Mouse (Mus musculus) forebrain, embryonic 15.5 days (tissue): Measurements from ENCODE around the gene Ecm1. TPM values are rescaled to one million over a fixed set of nuclear protein-coding genes. Genes with fewer than 3 reads are reported as not detected.

Source experiments
- ATAC-seq: fragments of 200-750 bp; cut with Nextera tagmentation; replicated peaks from 2 replicates; pipeline ENCODE4 v1.8.0; 2017; ENCODE audit warnings: mild to moderate bottlenecking, moderate TSS enrichment, moderate library complexity
- H3K27ac ChIP-seq: fragments of 300-500 bp; sonication (generic); replicated peaks from 2 replicates; pipeline ENCODE4 v1.5.1; 2015; ENCODE audit warnings: mild to moderate bottlenecking, inconsistent platforms
- H3K27me3 ChIP-seq: fragments of 300-500 bp; sonication (generic); 2 replicates; pipeline ENCODE4 v1.6.1; 2015; ENCODE audit warnings: inconsistent platforms
- H3K36me3 ChIP-seq: fragments of 300-500 bp; sonication (generic); 2 replicates; pipeline ENCODE4 v1.6.1; 2015; ENCODE audit warnings: mild to moderate bottlenecking, inconsistent platforms
- H3K4me1 ChIP-seq: fragments of 300-500 bp; sonication (generic); 2 replicates; pipeline ENCODE4 v1.6.1; 2015; ENCODE audit warnings: inconsistent platforms
- H3K4me2 ChIP-seq: fragments of 300-500 bp; sonication (generic); replicated peaks from 2 replicates; pipeline ENCODE4 v1.6.1; 2015; ENCODE audit warnings: mild to moderate bottlenecking, inconsistent platforms
- H3K4me3 ChIP-seq: fragments of 300-500 bp; sonication (generic); 2 replicates; pipeline ENCODE4 v1.5.1; 2015; ENCODE audit warnings: mild to moderate bottlenecking, inconsistent platforms
- H3K9ac ChIP-seq: fragments of 300-500 bp; sonication (generic); replicated peaks from 2 replicates; pipeline ENCODE4 v1.6.1; 2015; ENCODE audit warnings: mild to moderate bottlenecking, inconsistent platforms
- H3K9me3 ChIP-seq: fragments of 300-500 bp; sonication (generic); 2 replicates; pipeline ENCODE4 v1.6.1; 2016; ENCODE audit warnings: inconsistent platforms
- WGBS: fragments of 180-500 bp; shearing (Covaris S2); methylation state at CpG from one replicate; pipeline ENCODE4 v1.1.7; 2015; ENCODE audit warnings: mixed read lengths; 5-methylcytosine and 5-hydroxymethylcytosine counted together
- polyA plus RNA-seq: library from polyadenylated mRNA; unstranded; fragments of >200 nt; fragmentation: Nextera tagmentation; extraction: Ambion mirVana; gene quantifications from 2 replicates; pipeline ENCODE4 v1.2.1, GENCODE M21; 2015

Gene Ecm1
- polyA plus RNA-seq, 1 experiment from 2014 or later, result 8.7 TPM

- H3K4me2 ChIP-seq, result no peak overlapping the region
- peaks cover 46% of the 10 kb centered on the region for H3K36me3 ChIP-seq
- ATAC-seq, result no peak
- H3K4me3 ChIP-seq, result no peak overlapping the region
- H3K4me1 ChIP-seq, result peaks cover 6% of the 10 kb centered on the region
- H3K27me3 ChIP-seq, result no peaks in the 10 kb centered on the region
- H3K9me3 ChIP-seq, result no peaks in the 10 kb centered on the region
- H3K27ac ChIP-seq, result no peak overlapping the region
- no peak overlapping the region for H3K9ac ChIP-seq
- WGBS, result 87% methylated on average over 3 of the region's 3 CpGs
These were observed 13.6 kb upstream of the Ecm1 start for GRCm38 (mm10) chr3:95752935-95753334.

GRCm38 (mm10) chr3:95740406-95740805 is 1.0 kb upstream of the Ecm1 start:
- 86% methylated on average over 8 of the region's 8 CpGs for WGBS
- no peak for ATAC-seq
- H3K36me3 ChIP-seq, result peaks cover 48% of the 10 kb centered on the region

GRCm38 (mm10) chr3:95735071-95735670 is 4.2 kb downstream of the Ecm1 start:
- Histone ChIP-seq H3K9ac (no peak overlapping the region), H3K36me3 (peaks cover 11% of the 10 kb centered on the region), H3K4me3 (no peak overlapping the region), H3K9me3 (no peaks in the 10 kb centered on the region), H3K4me2 (no peak overlapping the region), H3K27me3 (no peaks in the 10 kb centered on the region), H3K27ac (no peak overlapping the region), H3K4me1 (no peaks in the 10 kb centered on the region)
- ATAC-seq, result no peak
- WGBS, result 91% methylated on average over 12 of the region's 12 CpGs

More at GRCm38 (mm10) chr3:95740406-95740805, 1.0 kb upstream of the Ecm1 start:
- Histone ChIP-seq H3K9me3 (no peaks in the 10 kb centered on the region), H3K27ac (no peak overlapping the region), H3K4me1 (no peaks in the 10 kb centered on the region), H3K27me3 (no peaks in the 10 kb centered on the region), H3K4me2 (no peak overlapping the region), H3K4me3 (no peak overlapping the region), H3K9ac (no peak overlapping the region)

GRCm38 (mm10) chr3:95734092-95734702 is 5.2 kb downstream of the Ecm1 start:
- 76% methylated on average over 13 of the region's 13 CpGs for WGBS
- ATAC-seq, result no peak

GRCm38 (mm10) chr3:95732744-95733521 is 6.4 kb downstream of the Ecm1 start:
- no peaks in the 10 kb centered on the region for H3K27me3 ChIP-seq
- WGBS, result 84% methylated on average over 11 of the region's 11 CpGs
- H3K4me1 ChIP-seq, result no peaks in the 10 kb centered on the region
- H3K36me3 ChIP-seq, result peaks cover 3% of the 10 kb centered on the region; the same call in 1 of the 2 replicates
- H3K27ac ChIP-seq, result no peak overlapping the region
- H3K9me3 ChIP-seq, result no peaks in the 10 kb centered on the region
- H3K4me2 ChIP-seq, result no peak overlapping the region
- ATAC-seq, result no peak
- H3K4me3 ChIP-seq, result no peak overlapping the region
- H3K9ac ChIP-seq, result no peak overlapping the region

More at GRCm38 (mm10) chr3:95734092-95734702, 5.2 kb downstream of the Ecm1 start:
- Histone ChIP-seq H3K4me1 (no peaks in the 10 kb centered on the region), H3K27me3 (no peaks in the 10 kb centered on the region), H3K9ac (no peak overlapping the region), H3K9me3 (no peaks in the 10 kb centered on the region), H3K27ac (no peak overlapping the region), H3K4me3 (no peak overlapping the region), H3K36me3 (peaks cover 3% of the 10 kb centered on the region; the same call in 1 of the 2 replicates), H3K4me2 (no peak overlapping the region)

GRCm38 (mm10) chr3:95732297-95732696 is 7.1 kb downstream of the Ecm1 start:
- peaks cover 3% of the 10 kb centered on the region; the same call in 1 of the 2 replicates for H3K36me3 ChIP-seq
- no peak overlapping the region for H3K4me2 ChIP-seq
- H3K9ac ChIP-seq, result no peak overlapping the region
- no peak overlapping the region for H3K4me3 ChIP-seq
- 95% methylated on average over 9 of the region's 9 CpGs for WGBS
- no peaks in the 10 kb centered on the region for H3K4me1 ChIP-seq
- H3K9me3 ChIP-seq, result no peaks in the 10 kb centered on the region
- no peak for ATAC-seq
- H3K27me3 ChIP-seq, result no peaks in the 10 kb centered on the region
- H3K27ac ChIP-seq, result no peak overlapping the region

- Histone ChIP-seq H3K4me1 (no peaks in the 10 kb centered on the region), H3K9me3 (no peaks in the 10 kb centered on the region), H3K4me2 (no peak overlapping the region), H3K4me3 (no peak overlapping the region), H3K9ac (no peak overlapping the region), H3K27ac (no peak overlapping the region), H3K27me3 (no peaks in the 10 kb centered on the region), H3K36me3 (peaks cover 3% of the 10 kb centered on the region; the same call in 1 of the 2 replicates)
- WGBS, result 89% methylated on average over 4 of the region's 4 CpGs
- no peak for ATAC-seq
These were observed 7.6 kb downstream of the Ecm1 start for GRCm38 (mm10) chr3:95731802-95732201.

GRCm38 (mm10) chr3:95730431-95730830 is 8.9 kb downstream of the Ecm1 start:
- WGBS, result 87% methylated on average over 7 of the region's 7 CpGs
- Histone ChIP-seq H3K36me3 (peaks cover 3% of the 10 kb centered on the region; the same call in 1 of the 2 replicates), H3K4me1 (no peaks in the 10 kb centered on the region), H3K9ac (no peak overlapping the region), H3K27me3 (no peaks in the 10 kb centered on the region), H3K4me2 (no peak overlapping the region), H3K9me3 (no peaks in the 10 kb centered on the region), H3K27ac (no peak overlapping the region), H3K4me3 (no peak overlapping the region)
- no peak for ATAC-seq

- 71% methylated on average over 2 of the region's 2 CpGs for WGBS
These were observed 10.5 kb downstream of the Ecm1 start for GRCm38 (mm10) chr3:95728906-95729305.

GRCm38 (mm10) chr3:95726696-95727358 is 12.5 kb downstream of the Ecm1 start:
- no peak overlapping the region for H3K4me3 ChIP-seq
- no peak for ATAC-seq
- H3K4me1 ChIP-seq, result no peaks in the 10 kb centered on the region
- no peak overlapping the region for H3K9ac ChIP-seq
- no peak overlapping the region for H3K27ac ChIP-seq
- 67% methylated on average over 7 of the region's 7 CpGs for WGBS
- no peaks in the 10 kb centered on the region for H3K9me3 ChIP-seq
- H3K27me3 ChIP-seq, result no peaks in the 10 kb centered on the region
- H3K4me2 ChIP-seq, result no peak overlapping the region
- no peaks in the 10 kb centered on the region for H3K36me3 ChIP-seq

More at GRCm38 (mm10) chr3:95728906-95729305, 10.5 kb downstream of the Ecm1 start:
- Histone ChIP-seq H3K9me3 (no peaks in the 10 kb centered on the region), H3K4me3 (no peak overlapping the region), H3K27me3 (no peaks in the 10 kb centered on the region), H3K36me3 (no peaks in the 10 kb centered on the region), H3K4me2 (no peak overlapping the region), H3K9ac (no peak overlapping the region), H3K4me1 (no peaks in the 10 kb centered on the region), H3K27ac (no peak overlapping the region)
- no peak for ATAC-seq

GRCm38 (mm10) chr3:95725863-95726262 is 13.5 kb downstream of the Ecm1 start:
- H3K4me3 ChIP-seq, result no peak overlapping the region
- H3K9ac ChIP-seq, result no peak overlapping the region
- no peak for ATAC-seq
- H3K27me3 ChIP-seq, result no peaks in the 10 kb centered on the region
- H3K4me1 ChIP-seq, result no peaks in the 10 kb centered on the region
- no peaks in the 10 kb centered on the region for H3K9me3 ChIP-seq
- H3K36me3 ChIP-seq, result no peaks in the 10 kb centered on the region
- 87% methylated on average over 7 of the region's 7 CpGs for WGBS
- no peak overlapping the region for H3K27ac ChIP-seq
- no peak overlapping the region for H3K4me2 ChIP-seq

- H3K9ac ChIP-seq, result no peak overlapping the region
- no peaks in the 10 kb centered on the region for H3K36me3 ChIP-seq
- WGBS, result 90% methylated on average over 3 of the region's 3 CpGs
These were observed 17.0 kb downstream of the Ecm1 start for GRCm38 (mm10) chr3:95722386-95722785.

More at GRCm38 (mm10) chr3:95722386-95722785, 17.0 kb downstream of the Ecm1 start:
- Histone ChIP-seq H3K27me3 (no peaks in the 10 kb centered on the region), H3K4me3 (no peak overlapping the region), H3K27ac (no peak overlapping the region), H3K9me3 (no peaks in the 10 kb centered on the region), H3K4me1 (no peaks in the 10 kb centered on the region), H3K4me2 (no peak overlapping the region)
- no peak for ATAC-seq
